Mouse (Mus musculus): ENCODE measurements at regions not wholly inside any gene's neighbourhood (a gene's known extent, or its start where the extent isn't known, plus 50 kb on each side); places are given as distances from the start of the nearest gene placed in this dataset.
"Not testable (repeated sequence)": the region's sequence is repeated elsewhere in the genome, so short reads cannot be mapped to it uniquely, and the experiment has no call there.

- WGBS = 88% methylated on average over 3 of the region's 3 CpGs
- no peak overlapping the region for H3K4me3 ChIP-seq (replicated peaks; ENCODE audit: extremely low read depth, low read depth, low read length)
- no peaks in the 10 kb centered on the region for H3K4me1 ChIP-seq (ENCODE audit: control insufficient read depth, insufficient read depth, low read length)
- TF ChIP-seq POLR2A (IDR thresholded peaks at IDR 0.05; ENCODE audit: borderline replicate concordance, extremely low read depth, low read depth, low read length) (no peak), CTCF (IDR thresholded peaks at IDR 0.05; ENCODE audit: insufficient read depth, low read length) (no peak)
- no peak for DNase-seq
Measured at GRCm38 (mm10) chr2:166461956-166462355, 251.7 kb downstream of the Prex1 start.

GRCm38 (mm10) chr2:166461103-166461502 lies 252.5 kb downstream of the Prex1 start:
- no peak for TF ChIP-seq CTCF (IDR thresholded peaks at IDR 0.05; ENCODE audit: insufficient read depth, low read length)
- TF ChIP-seq POLR2A (IDR thresholded peaks at IDR 0.05; ENCODE audit: borderline replicate concordance, extremely low read depth, low read depth, low read length) = no peak
- Histone ChIP-seq H3K4me3 (replicated peaks; ENCODE audit: extremely low read depth, low read depth, low read length) (no peak overlapping the region), H3K4me1 (ENCODE audit: control insufficient read depth, insufficient read depth, low read length) (no peaks in the 10 kb centered on the region)
- DNase-seq = no peak
- 86% methylated on average over 3 of the region's 3 CpGs for WGBS

GRCm38 (mm10) chr2:166459955-166460354 lies 253.7 kb downstream of the Prex1 start:
- no peak for DNase-seq
- Histone ChIP-seq H3K4me1 (ENCODE audit: control insufficient read depth, insufficient read depth, low read length) (no peaks in the 10 kb centered on the region), H3K4me3 (replicated peaks; ENCODE audit: extremely low read depth, low read depth, low read length) (no peak overlapping the region)
- WGBS = 56% methylated on average over 9 of the region's 9 CpGs
- no peak for TF ChIP-seq POLR2A (IDR thresholded peaks at IDR 0.05; ENCODE audit: borderline replicate concordance, extremely low read depth, low read depth, low read length)
- TF ChIP-seq CTCF (IDR thresholded peaks at IDR 0.05; ENCODE audit: insufficient read depth, low read length) = no peak

- WGBS = 89% methylated on average over 9 of the region's 9 CpGs
- no peak for TF ChIP-seq CTCF (IDR thresholded peaks at IDR 0.05; ENCODE audit: insufficient read depth, low read length)
- TF ChIP-seq POLR2A (IDR thresholded peaks at IDR 0.05; ENCODE audit: borderline replicate concordance, extremely low read depth, low read depth, low read length) = no peak
- Histone ChIP-seq H3K4me1 (ENCODE audit: control insufficient read depth, insufficient read depth, low read length) (no peaks in the 10 kb centered on the region), H3K4me3 (replicated peaks; ENCODE audit: extremely low read depth, low read depth, low read length) (no peak overlapping the region)
- DNase-seq = no peak
Measured at GRCm38 (mm10) chr2:166458953-166459352, 254.7 kb downstream of the Prex1 start.

GRCm38 (mm10) chr2:166457381-166458172 lies 256.1 kb downstream of the Prex1 start:
- no peak for TF ChIP-seq CTCF (IDR thresholded peaks at IDR 0.05; ENCODE audit: insufficient read depth, low read length)
- TF ChIP-seq POLR2A (IDR thresholded peaks at IDR 0.05; ENCODE audit: borderline replicate concordance, extremely low read depth, low read depth, low read length) = no peak
- no peak for DNase-seq
- H3K4me1 ChIP-seq (ENCODE audit: control insufficient read depth, insufficient read depth, low read length) = no peaks in the 10 kb centered on the region
- no peak overlapping the region for H3K4me3 ChIP-seq (replicated peaks; ENCODE audit: extremely low read depth, low read depth, low read length)
- WGBS = 42% methylated on average over 16 of the region's 16 CpGs

- not testable (repeated sequence) for H3K4me1 ChIP-seq (ENCODE audit: control insufficient read depth, insufficient read depth, low read length); DNase-seq; H3K4me3 ChIP-seq (replicated peaks; ENCODE audit: extremely low read depth, low read depth, low read length)
- 58% methylated on average over 2 of the region's 7 CpGs for WGBS
Measured at GRCm38 (mm10) chr2:166454160-166454888, 259.3 kb downstream of the Prex1 start.

GRCm38 (mm10) chr2:166450964-166451363 lies 262.7 kb downstream of the Prex1 start:
- Histone ChIP-seq H3K4me1 (ENCODE audit: control insufficient read depth, insufficient read depth, low read length) (peaks cover 4% of the 10 kb centered on the region), H3K4me3 (replicated peaks; ENCODE audit: extremely low read depth, low read depth, low read length) (no peak overlapping the region)
- 85% methylated on average over 7 of the region's 7 CpGs for WGBS
- DNase-seq = no peak
- TF ChIP-seq CTCF (IDR thresholded peaks at IDR 0.05; ENCODE audit: insufficient read depth, low read length) (no peak), POLR2A (IDR thresholded peaks at IDR 0.05; ENCODE audit: borderline replicate concordance, extremely low read depth, low read depth, low read length) (no peak)

- H3K4me1 ChIP-seq (ENCODE audit: control insufficient read depth, insufficient read depth, low read length) = peaks cover 4% of the 10 kb centered on the region
- no peak for DNase-seq
- no peak overlapping the region for H3K4me3 ChIP-seq (replicated peaks; ENCODE audit: extremely low read depth, low read depth, low read length)
- TF ChIP-seq POLR2A (IDR thresholded peaks at IDR 0.05; ENCODE audit: borderline replicate concordance, extremely low read depth, low read depth, low read length) = no peak
- TF ChIP-seq CTCF (IDR thresholded peaks at IDR 0.05; ENCODE audit: insufficient read depth, low read length) = no peak
- 74% methylated on average over 10 of the region's 10 CpGs for WGBS
Measured at GRCm38 (mm10) chr2:166450380-166450779, 263.3 kb downstream of the Prex1 start.

GRCm38 (mm10) chr2:166448724-166449123 lies 264.9 kb downstream of the Prex1 start:
- DNase-seq = no peak
- WGBS = 39% methylated on average over 13 of the region's 13 CpGs
- H3K4me3 ChIP-seq (replicated peaks; ENCODE audit: extremely low read depth, low read depth, low read length) = peak overlapping the region; percentile 49
- TF ChIP-seq CTCF (IDR thresholded peaks at IDR 0.05; ENCODE audit: insufficient read depth, low read length) (no peak), POLR2A (IDR thresholded peaks at IDR 0.05; ENCODE audit: borderline replicate concordance, extremely low read depth, low read depth, low read length) (no peak)
- peaks cover 4% of the 10 kb centered on the region for H3K4me1 ChIP-seq (ENCODE audit: control insufficient read depth, insufficient read depth, low read length)

- TF ChIP-seq POLR2A (IDR thresholded peaks at IDR 0.05; ENCODE audit: borderline replicate concordance, extremely low read depth, low read depth, low read length) = no peak
- TF ChIP-seq CTCF (IDR thresholded peaks at IDR 0.05; ENCODE audit: insufficient read depth, low read length) = no peak
- H3K4me3 ChIP-seq (replicated peaks; ENCODE audit: extremely low read depth, low read depth, low read length) = no peak overlapping the region
- WGBS = 49% methylated on average over 11 of the region's 11 CpGs
- no peak for DNase-seq
- H3K4me1 ChIP-seq (ENCODE audit: control insufficient read depth, insufficient read depth, low read length) = peaks cover 4% of the 10 kb centered on the region
Measured at GRCm38 (mm10) chr2:166448161-166448560, 265.5 kb downstream of the Prex1 start.
